Mouse (Mus musculus) retina, adult 2 months (tissue): Measurements from ENCODE around the gene Arid3a.

ENCODE experiments used
- DNase-seq: peaks from one replicate; pipeline ENCODE4 v3.0.0-alpha.2; 2012; ENCODE audit warnings: low read depth, low spot score

Arid3a gene

DNA sequence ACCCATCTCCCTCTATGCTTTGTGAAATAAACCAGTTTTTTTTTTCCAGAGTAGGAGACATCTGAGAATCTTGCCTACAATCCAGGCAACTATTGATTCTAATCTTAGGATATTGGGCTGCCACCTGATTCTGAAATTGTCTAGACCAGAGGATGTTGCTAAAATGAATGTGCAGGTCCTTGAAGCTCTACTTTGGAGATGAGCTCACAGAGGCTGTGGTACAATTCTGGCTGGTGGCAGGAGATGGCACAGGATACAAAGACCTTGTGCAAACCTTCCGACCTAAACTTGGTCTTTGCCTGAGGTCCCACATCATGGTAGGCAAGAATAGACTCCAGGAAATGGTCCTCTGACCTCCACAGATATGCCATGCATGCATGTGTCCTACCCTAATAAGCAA is 68.8 kb downstream of the Arid3a start:
- DNase-seq = no peak

DNA sequence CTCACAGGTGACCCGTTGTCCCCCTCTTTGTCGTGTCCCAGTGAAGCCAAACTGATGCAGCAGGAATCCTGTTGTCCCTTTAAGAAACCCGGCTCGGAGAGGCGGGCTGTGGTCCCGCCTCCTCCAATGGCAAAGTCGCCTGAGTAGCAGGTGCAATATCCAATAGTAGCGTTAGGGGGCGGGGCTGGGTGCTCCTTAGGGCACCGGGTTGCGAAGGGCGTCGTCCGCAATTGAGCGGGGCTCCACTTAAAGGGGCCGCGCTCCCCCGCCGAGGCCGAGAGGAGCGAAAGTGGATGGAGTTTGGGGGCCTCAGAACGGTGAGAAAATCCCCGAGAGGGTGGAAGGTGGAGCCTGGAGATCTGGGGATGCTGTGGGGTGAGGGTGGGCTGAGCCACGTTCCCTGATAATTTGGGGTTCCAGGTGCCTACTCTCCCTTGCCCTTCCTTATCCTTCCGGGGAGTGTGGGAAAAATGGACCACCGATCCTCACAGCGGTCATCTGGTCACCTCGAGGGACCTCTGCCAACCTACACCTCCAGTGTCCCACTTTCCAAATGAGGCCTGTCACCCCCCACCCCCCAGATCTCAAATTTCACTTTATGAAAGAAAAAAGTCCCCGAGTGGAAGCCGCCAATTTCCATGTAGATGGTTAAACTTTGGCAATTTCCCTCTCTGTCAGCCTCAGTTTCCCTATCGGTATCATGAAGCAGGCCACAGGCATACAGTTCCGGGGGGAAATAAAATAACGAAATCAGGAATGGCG is 69.6 kb downstream of the Arid3a start, which contains the start of gene Abca7:
TSS of gene Abca7 (plus strand) at position 223 of the 762 bp plus-strand sequence.
- peak; percentile 94 for DNase-seq

DNA sequence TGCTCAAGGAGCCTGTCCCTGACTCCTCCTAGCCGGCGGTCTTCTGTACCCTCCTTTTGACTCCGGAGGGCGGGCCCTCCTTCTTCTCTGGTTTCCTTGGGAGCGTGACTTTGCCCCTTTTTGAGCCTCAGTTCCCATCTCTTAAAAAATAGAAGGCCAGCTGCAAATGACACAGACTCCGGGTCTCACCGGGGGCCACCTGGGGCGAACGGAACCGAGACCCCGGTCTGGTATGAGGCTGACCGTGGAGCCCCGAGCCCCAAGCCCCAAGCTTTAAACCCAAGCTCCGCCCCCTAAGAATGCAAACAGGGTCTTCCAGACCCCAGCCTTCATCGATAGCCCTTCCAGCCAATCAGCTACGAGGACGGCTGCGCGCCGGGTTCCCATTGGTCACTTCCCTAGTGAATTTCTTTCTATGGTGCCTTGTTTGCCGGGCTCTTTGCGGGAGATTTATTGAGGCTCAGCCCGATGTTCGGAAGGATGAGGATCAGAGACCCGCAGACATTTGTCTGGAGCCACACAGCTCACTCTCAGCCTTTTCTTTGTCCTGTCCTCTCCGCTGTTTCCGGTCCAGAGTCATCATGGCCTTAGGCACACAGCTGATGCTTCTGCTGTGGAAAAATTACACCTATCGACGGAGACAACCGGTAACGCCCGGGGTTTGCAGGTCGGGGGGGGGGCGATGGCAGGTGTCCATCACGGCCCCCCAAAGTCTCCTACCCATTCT is 70.4 kb downstream of the Arid3a start:
- no peak for DNase-seq

DNA sequence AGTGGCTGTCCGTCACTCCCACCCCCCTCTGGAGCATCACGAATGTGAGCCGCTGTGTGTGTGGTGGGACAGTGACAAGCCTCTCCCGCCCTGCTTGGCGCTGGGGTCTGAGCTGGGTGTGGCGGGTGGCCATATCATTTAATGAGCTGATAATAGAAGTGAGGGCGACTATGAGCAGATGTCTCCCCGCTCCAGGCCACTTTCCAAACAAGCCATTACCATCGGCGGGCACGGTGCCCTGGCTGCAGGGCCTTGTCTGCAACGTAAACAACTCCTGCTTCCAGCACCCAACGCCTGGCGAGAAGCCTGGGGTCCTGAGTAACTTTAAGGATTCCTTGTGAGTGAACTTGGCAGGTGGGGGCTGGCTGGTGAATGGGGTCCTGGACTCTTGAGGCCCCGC is 71.0 kb downstream of the Arid3a start:
- no peak for DNase-seq

DNA sequence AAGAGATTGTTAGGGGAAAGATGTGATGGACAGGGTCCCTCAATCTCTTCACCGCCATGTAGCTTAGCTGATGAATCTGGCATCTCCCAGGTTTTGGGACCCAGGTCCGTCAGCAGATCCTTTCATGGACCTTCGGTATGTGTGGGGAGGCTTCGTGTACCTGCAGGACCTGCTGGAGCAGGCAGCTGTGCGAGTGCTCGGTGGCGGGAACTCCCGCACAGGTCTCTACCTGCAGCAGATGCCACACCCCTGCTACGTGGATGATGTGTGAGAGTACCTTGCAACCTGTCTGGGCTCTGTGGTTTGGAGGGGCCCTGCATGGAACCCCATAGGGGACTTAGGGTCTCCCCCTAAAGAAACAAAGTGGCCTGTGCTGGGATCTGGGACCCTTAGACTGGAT is 75.1 kb downstream of the Arid3a start:
- DNase-seq = no peak

DNA sequence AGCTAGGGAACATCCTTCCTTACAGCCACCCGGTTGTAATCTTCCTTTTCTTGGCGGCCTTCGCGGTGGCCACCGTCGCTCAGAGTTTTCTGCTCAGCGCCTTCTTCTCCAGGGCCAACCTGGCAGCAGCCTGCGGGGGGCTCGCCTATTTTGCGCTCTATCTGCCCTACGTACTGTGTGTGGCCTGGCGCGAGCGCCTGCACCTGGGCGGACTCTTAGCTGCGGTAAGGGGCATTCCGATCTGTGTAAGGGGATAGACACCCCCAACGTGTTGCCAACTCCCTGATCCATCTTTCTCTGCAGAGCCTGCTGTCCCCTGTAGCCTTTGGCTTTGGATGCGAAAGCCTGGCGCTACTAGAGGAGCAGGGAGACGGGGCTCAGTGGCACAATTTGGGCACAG is 76.0 kb downstream of the Arid3a start:
- no peak for DNase-seq

DNA sequence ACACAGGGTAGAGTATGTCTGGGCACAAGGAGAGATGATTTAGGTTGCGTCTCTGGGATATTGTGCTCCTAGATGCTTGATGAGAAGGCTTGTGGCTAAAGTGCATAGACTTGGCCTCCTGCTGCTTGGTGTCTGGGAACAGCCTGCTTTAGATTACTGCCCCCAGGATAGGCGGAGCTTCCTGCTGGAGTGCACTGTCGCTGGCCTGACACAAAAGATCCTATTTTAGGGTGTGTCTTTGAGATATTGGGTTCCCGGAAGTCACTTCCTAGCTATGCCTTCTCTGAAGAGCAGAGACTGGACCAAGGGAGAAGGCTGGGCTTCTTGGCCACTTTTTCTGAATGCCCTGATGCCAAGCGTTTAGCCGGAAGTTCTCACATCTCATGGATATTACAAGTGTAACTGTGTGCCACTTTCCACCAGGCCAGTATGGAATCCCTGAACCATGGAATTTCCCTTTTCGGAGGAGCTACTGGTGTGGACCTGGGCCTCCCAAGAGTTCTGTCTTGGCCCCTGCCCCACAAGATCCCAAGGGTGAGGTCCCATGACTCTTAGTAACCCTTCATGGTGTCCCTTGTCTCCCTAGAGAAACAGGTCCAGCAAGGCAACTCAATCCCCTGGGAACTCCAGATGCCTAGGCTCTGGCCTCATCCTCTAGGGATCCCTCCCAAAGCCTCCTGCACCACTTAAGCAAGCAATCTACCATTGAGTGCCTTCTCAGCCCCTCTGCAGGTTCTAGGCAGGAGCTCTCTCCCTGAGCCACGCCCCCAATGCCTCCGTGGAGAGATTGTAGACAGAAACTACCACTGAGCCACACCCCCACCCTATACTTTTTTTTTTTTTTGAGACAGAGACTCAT is 76.8 kb downstream of the Arid3a start:
- no peak for DNase-seq

DNA sequence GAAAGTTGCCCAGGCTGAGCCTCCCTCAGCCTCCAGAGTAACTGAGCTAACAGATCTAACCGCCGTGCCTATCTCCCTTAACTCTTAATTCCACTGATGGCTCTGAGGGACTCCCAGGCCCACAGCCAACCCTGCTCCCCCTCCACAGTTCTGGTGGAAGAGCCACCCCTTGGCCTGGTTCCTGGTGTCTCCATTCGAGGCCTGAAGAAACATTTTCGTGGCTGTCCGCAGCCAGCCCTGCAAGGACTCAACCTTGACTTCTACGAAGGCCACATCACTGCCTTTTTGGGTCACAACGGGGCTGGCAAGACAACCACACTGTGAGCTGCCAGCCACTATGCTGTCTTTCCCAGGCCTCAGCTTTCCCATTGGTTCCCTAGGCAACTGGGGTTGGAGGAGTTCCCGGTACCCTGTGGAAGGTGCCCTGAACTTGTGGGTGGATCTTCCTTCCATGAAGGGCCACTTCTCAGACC is 77.4 kb downstream of the Arid3a start:
- DNase-seq = no peak
